Mouse (Mus musculus) hindbrain, embryonic 10.5 days (tissue): ENCODE data around the gene Spata13. TPM values are rescaled to one million over a fixed set of nuclear protein-coding genes. Genes with fewer than 3 reads are reported as not detected.

Source experiments
- DNase-seq: peaks from one replicate; pipeline ENCODE4 v3.0.0-alpha.2; 2017; ENCODE audit warnings: low spot score
- H3K27ac ChIP-seq: fragments of 300-500 bp; sonication (generic); 2 replicates; pipeline ENCODE4 v1.5.1; 2016; ENCODE audit warnings: mild to moderate bottlenecking, moderate library complexity
- H3K27me3 ChIP-seq: fragments of 300-500 bp; sonication (generic); 2 replicates; pipeline ENCODE4 v1.6.1; 2016; ENCODE audit warnings: mild to moderate bottlenecking; ENCODE audit not compliant: poor library complexity, insufficient read depth, severe bottlenecking
- H3K36me3 ChIP-seq: fragments of 300-500 bp; sonication (generic); 2 replicates; pipeline ENCODE4 v1.6.1; 2016; ENCODE audit warnings: mild to moderate bottlenecking, moderate library complexity
- H3K4me1 ChIP-seq: fragments of 300-500 bp; sonication (generic); replicated peaks from 2 replicates; pipeline ENCODE4 v1.6.1; 2016; ENCODE audit warnings: mild to moderate bottlenecking
- H3K4me3 ChIP-seq: fragments of 300-500 bp; sonication (generic); 2 replicates; pipeline ENCODE4 v1.5.1; 2016; ENCODE audit warnings: mild to moderate bottlenecking, moderate library complexity
- H3K9me3 ChIP-seq: fragments of 300-500 bp; sonication (generic); 2 replicates; pipeline ENCODE4 v1.6.1; 2016; ENCODE audit warnings: mild to moderate bottlenecking, moderate library complexity
- WGBS: fragments of 180-500 bp; shearing (Covaris S2); methylation state at CpG from one replicate; pipeline ENCODE4 v1.1.7; 2016; 5-methylcytosine and 5-hydroxymethylcytosine counted together
- polyA plus RNA-seq: library from polyadenylated mRNA; unstranded; fragments of >200 nt; fragmentation: Nextera tagmentation; extraction: Ambion mirVana; gene quantifications from 2 replicates; pipeline ENCODE4 v1.2.1, GENCODE M21; 2016

The Spata13 gene
- polyA plus RNA-seq, 1 experiment from 2014 or later: 56.7 TPM

DNA sequence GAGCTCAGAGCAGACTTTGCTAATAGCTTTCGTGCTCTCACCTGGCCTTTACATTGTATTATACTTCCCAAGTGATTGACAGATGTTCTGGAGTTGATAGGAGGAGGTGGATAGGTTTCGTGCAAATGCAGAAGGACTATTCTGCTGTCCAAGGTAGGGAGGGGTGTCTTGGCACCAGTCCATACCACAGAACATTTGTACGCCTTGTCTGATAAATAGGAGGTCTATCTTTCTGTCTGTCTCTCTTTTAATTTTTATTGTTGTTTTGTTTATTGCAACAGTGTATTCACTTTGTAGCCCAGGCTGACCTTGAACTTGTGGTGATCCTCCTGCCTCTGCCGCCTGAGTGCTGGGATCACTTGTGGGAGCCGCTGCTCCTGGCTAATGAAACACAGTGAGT lies 163.8 kb downstream of the Spata13 start:
- Histone ChIP-seq H3K9me3 (no peaks in the 10 kb centered on the region), H3K4me3 (no peak overlapping the region), H3K27ac (no peak overlapping the region), H3K27me3 (no peaks in the 10 kb centered on the region), H3K36me3 (peaks cover 57% of the 10 kb centered on the region), H3K4me1 (no peaks in the 10 kb centered on the region)
- no peak for DNase-seq
- WGBS: 91% methylated on average over 5 of the region's 5 CpGs

DNA sequence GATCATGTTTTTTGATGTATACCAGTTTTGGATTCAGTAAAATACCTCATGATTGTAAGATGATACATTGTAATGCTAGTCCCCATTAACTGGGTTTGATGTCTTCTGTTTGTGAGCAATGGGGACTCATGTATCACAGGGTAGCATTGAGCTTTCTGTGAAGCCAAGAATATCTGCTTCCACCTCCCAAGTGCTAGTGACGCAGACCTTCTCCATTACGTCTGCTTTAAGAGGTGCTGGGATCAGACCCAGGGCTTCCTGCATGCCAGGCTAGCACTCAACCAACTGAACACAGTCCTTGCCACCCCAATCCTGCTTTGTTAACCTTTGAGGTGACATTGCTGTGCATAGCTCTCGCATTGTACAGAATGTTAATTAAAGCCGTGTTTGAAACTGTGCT lies 164.9 kb downstream of the Spata13 start:
- Histone ChIP-seq H3K27me3 (no peaks in the 10 kb centered on the region), H3K36me3 (peaks cover 66% of the 10 kb centered on the region), H3K27ac (no peak overlapping the region), H3K4me1 (no peaks in the 10 kb centered on the region), H3K4me3 (no peak overlapping the region), H3K9me3 (no peaks in the 10 kb centered on the region)
- 92% methylated on average over 4 of the region's 4 CpGs for WGBS
- DNase-seq: no peak

DNA sequence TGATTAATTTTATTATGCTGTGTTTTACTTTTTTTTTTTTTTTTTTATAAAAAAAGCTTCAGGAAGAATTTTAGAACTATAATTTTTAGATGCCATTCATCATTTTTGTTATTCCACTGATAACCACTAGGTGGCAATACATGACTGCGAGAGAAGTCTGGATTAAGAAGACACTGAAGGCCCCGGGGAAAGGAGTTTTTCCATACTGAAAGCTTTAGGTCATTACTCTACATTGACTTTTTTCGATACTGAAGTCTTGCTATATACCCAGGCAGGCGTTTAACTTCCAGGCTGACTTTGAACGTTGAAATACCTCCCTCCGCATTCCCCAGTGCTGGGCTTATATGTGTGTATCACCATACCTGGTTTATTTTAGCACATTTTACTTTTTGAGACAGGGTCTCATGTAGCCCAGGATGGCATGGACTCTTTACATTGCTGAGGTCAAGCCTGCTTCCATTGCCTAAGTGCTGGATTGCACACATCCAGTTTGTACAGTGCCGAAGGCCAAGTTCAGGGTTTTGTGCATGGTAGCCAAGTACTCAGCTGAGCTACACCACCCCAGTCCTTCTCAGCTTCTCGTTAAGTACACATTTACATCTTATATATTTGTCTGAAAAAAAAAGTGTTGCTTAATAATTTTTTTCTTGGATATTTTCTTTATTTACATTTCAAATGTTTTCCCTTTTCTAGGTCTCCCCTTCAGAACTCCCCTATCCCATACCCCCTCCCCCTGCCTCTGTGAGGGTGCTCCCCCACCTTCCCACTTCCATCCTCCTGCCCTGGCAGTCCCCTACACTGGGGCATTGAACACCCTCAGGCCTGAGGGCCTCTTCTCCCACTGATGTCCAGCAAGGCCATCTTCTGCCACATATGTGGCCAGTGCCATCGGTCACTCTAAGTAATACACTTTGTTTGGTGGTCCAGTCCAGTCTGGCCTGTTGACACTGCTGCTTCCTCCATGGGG lies 166.2 kb downstream of the Spata13 start:
- WGBS: 59% methylated on average over 9 of the region's 9 CpGs
- Histone ChIP-seq H3K4me3 (no peak overlapping the region), H3K4me1 (no peaks in the 10 kb centered on the region), H3K9me3 (no peaks in the 10 kb centered on the region), H3K27me3 (no peaks in the 10 kb centered on the region), H3K36me3 (peaks cover 73% of the 10 kb centered on the region), H3K27ac (no peak overlapping the region)
- no peak for DNase-seq

DNA sequence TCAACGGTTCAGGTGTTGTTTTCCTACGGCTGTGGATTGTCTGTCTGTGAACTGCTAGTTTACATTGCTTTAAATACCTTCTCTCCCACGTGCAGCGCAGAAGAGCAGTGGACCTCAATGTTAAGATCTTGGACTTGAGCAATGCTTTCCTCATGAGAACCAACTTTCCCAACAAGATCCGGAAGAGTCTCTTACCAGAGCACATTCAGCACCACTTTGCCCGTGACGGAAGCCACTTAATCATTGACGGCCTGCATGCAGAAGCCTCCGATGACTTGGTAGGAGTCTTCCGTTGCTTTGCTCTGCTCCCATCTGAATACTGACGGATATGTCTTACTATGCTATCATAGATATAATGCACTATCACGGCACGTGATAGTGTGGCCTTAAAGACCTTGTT lies 168.2 kb downstream of the Spata13 start:
- DNase-seq: no peak
- H3K36me3 ChIP-seq: peaks cover 62% of the 10 kb centered on the region
- H3K27ac ChIP-seq: no peak overlapping the region
- no peaks in the 10 kb centered on the region for H3K27me3 ChIP-seq
- H3K9me3 ChIP-seq: no peaks in the 10 kb centered on the region
- WGBS: 95% methylated on average over 13 of the region's 13 CpGs
- H3K4me1 ChIP-seq: peaks cover 3% of the 10 kb centered on the region
- no peak overlapping the region for H3K4me3 ChIP-seq

DNA sequence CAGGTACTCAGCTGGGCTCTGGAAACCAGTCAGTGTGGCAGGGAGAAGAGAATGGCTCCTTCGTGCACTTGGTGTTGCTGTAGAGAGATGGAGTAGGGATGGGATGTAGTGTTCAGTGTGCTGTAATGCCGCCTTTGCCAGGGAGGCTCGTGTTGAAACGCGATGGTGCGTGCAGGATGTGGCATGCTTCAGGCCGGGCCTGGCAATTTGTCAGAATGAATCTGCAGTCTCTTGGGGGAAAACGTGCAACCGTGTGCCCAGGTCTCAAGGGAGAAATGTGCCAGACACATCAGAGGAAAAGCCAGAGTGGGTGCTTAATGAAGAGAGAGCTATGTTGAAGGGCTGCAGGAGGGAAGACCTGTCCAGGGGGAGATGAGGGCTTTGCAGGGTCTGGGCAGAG lies 171.2 kb downstream of the Spata13 start:
- Histone ChIP-seq H3K4me3 (no peak overlapping the region), H3K9me3 (no peaks in the 10 kb centered on the region), H3K36me3 (peaks cover 52% of the 10 kb centered on the region), H3K27ac (no peak overlapping the region), H3K4me1 (peaks cover 9% of the 10 kb centered on the region), H3K27me3 (no peaks in the 10 kb centered on the region)
- no peak for DNase-seq
- WGBS: 93% methylated on average over 9 of the region's 9 CpGs

DNA sequence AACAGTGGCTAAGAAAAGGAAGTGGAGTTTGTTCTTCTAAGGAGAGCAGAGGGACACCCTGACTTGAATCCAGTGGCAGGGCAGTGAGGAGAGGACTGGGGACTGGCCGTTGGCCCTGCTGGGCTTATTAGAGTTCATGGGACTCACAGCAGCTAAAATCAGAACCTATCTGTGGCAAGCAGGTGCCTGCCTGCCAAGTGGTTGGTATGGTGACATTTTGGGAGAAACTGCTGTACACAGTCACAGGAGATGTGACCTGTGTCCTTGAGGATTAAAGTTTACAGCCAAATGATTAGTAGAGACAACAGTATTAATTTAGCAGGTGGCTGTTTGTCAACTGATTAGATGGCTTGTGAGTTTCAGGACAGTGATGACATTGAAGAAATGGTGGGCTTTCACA lies 172.1 kb downstream of the Spata13 start:
- Histone ChIP-seq H3K27ac (no peak overlapping the region), H3K27me3 (no peaks in the 10 kb centered on the region), H3K9me3 (no peaks in the 10 kb centered on the region), H3K4me1 (peaks cover 9% of the 10 kb centered on the region), H3K4me3 (no peak overlapping the region), H3K36me3 (peaks cover 47% of the 10 kb centered on the region)
- no peak for DNase-seq
- WGBS: 86% methylated on average over 1 of the region's 1 CpGs

DNA sequence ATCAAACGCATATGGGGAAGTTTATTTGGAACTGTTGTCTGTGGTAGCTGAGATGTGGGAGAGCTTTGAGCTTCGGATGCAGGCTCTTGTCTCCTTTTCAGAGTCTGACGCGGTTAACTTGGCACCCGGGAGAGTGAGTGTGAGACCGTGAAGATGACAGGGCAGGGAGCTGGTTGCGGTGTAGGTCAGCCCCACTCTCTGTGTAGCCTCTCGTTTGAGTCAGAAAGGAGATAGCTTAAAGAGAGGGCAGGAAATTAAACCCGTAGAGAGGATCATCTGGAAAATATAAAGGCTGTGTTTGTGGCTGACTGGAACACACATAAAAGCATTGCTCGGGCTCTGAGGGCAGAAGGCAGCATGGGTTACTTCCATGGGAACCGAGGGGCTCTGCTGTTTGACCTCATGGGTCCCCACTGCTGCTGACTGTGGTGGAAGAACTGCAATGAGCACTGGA lies 173.1 kb downstream of the Spata13 start:
- Histone ChIP-seq H3K36me3 (peaks cover 44% of the 10 kb centered on the region), H3K27ac (no peak overlapping the region), H3K4me3 (no peak overlapping the region), H3K4me1 (peaks cover 9% of the 10 kb centered on the region), H3K9me3 (no peaks in the 10 kb centered on the region), H3K27me3 (no peaks in the 10 kb centered on the region)
- WGBS: 55% methylated on average over 11 of the region's 11 CpGs
- DNase-seq: peak; percentile 28

DNA sequence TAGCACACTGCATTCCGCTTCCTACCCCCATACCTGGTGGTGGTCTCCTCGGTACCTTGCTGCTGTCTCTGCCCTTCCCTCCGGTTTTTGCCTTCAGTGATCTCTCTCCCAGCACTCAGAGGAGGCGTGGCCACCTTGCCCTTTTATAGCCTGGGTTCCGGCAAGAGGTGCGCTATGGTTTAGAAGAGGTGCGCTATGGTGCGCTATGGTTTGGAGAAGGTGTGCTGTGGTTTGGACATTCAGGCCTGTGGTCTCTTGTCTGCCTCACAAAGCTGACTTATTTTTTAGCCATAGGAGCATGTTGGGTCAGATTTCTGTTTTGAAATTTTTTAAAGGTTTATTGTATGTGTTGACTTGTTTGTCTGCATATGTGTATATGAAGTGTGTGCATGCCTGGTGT lies 176.1 kb downstream of the Spata13 start:
- Histone ChIP-seq H3K27me3 (no peaks in the 10 kb centered on the region), H3K36me3 (peaks cover 31% of the 10 kb centered on the region), H3K4me1 (peaks cover 9% of the 10 kb centered on the region), H3K9me3 (no peaks in the 10 kb centered on the region), H3K27ac (no peak overlapping the region), H3K4me3 (no peak overlapping the region)
- WGBS: 90% methylated on average over 8 of the region's 8 CpGs
- no peak for DNase-seq

DNA sequence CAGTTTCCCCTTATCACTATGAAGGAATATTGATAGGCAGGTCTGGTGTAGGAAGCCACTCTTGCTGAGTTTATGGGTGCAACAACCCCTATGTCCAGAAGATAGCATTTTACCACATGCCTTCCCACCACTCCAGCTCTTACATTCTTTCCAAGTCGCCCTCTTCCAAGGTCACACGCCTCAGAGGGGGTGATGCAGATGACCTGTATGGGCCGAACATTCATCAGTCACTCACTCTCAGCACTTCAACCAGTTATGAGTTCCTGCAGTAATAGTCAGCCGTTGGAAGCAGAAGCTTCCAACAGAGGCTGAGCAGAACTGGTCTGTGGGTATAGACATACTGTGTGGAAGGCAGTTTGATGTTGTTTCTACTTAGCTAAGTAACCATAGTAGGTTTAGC lies 177.7 kb downstream of the Spata13 start:
- no peak overlapping the region for H3K27ac ChIP-seq
- 90% methylated on average over 4 of the region's 4 CpGs for WGBS
- DNase-seq: no peak
- H3K36me3 ChIP-seq: peaks cover 34% of the 10 kb centered on the region
- peaks cover 9% of the 10 kb centered on the region for H3K4me1 ChIP-seq
- no peak overlapping the region for H3K4me3 ChIP-seq
- no peaks in the 10 kb centered on the region for H3K27me3 ChIP-seq
- no peaks in the 10 kb centered on the region for H3K9me3 ChIP-seq

Other genes with a start within 250 kb of the Spata13 start
- gene C1qtnf9, start 134.1 kb downstream of the Spata13 start, polyA plus RNA-seq: 0.10 and 0.30 TPM in 2 replicates
- 20.8 and 22.2 TPM in 2 replicates for gene Mipep, start 150.6 kb downstream of the Spata13 start, polyA plus RNA-seq